Mouse (Mus musculus): Measurements from ENCODE around the gene S100a2.

- TF ChIP-seq CTCF (conservative IDR thresholded peaks at IDR 0.05; ENCODE audit: insufficient read depth, insufficient read length, low read depth, low read length) = no peak
- no peak for TF ChIP-seq POLR2A (IDR thresholded peaks at IDR 0.05; ENCODE audit: low read depth, low read length)
Observed at GRCm38 (mm10) chr3:90606185-90606584, 16.1 kb downstream of the S100a2 start.
